Mouse (Mus musculus): ENCODE data around the gene Sapcd2.
A peak's percentile ranks its signal among the peaks of the same experiment; 100 is the strongest.

Gene Sapcd2

DNA sequence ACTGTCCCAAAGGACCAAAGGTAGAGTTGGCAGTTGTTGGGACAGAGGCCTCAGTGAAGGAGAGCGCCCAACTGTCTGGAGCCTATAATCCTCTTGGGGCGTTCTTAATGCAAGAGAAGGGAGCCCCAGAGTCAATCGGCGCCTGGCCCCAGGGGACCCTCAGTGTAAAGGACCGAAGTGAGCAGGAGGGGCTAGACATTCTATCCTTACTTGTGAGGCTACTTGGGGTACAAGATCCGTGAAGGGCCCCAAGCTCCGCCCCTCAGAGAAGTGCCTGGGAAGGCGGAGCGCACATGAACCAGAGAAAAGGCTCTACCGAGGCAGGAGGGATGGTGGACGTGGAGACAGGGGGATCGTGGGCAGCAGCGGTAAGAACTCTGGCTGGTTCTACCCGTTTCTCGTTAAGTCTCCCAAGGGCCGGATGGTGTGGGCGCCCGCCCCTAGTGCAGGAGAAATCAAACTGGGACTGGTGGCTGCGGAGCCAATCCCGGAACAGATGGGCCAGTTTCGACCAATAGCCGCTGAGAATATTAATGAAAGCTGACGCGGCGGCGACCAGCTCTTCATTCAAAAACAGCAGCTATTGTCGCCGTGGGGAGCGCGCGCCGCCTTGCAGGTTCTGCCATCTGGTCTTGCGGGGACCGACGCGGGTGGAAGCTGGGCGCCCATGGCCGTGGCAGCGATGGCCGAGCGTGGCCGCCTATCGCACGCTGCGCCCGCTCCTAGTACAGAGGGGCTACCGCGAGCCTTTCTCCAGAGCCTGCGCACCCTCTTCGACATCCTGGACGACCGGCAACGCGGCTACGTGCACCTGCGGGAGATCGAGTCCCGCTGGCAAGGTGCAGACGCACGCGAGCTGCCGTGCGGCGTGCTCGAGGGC, at the start of gene Sapcd2:
TSS of gene Sapcd2 (plus strand) at position 558 of the 880 bp plus-strand sequence.
- DNase-seq (ENCODE audit: low read depth, low spot score), result peak; percentile 93

DNA sequence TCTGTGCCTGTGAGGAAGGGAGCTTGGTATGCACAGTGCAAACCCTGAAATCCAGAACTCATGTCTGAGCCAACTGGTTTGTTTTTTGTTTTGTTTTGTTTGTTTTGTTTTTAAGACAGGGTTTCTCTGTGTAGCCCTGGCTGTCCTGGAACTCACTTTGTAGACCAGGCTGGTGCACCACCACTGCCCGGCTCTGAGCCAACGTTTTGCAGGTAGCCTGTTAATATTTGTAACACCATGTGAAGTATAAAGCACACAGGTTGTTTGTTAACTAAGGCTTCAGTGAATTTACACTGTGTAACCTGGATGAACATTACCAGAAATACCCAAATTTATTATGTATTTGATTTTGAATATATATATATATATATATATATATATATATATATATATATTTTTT, 46.1 kb upstream of the Sapcd2 start:
- DNase-seq (ENCODE audit: low read depth, low spot score), result no peak

DNA sequence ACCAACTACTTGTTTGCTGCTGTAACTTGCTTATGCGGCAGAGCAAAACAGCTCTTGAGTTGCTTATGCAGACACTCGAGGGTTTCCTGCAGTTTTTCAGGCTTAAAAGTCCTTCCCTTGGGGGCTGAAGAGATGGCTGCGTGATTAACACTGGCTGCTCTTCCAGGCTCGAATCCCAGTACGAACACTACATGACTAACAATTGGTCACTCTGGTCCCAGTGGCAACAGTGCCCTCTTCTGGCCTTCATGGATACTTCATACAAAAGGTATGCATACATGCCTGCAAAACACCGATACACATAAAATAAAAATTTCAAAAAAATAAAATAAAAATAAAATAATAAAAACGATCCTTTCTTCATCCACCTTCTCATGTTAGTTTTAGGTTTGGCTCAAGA, 43.7 kb upstream of the Sapcd2 start:
- DNase-seq (ENCODE audit: low read depth, low spot score), result peak; percentile 41

DNA sequence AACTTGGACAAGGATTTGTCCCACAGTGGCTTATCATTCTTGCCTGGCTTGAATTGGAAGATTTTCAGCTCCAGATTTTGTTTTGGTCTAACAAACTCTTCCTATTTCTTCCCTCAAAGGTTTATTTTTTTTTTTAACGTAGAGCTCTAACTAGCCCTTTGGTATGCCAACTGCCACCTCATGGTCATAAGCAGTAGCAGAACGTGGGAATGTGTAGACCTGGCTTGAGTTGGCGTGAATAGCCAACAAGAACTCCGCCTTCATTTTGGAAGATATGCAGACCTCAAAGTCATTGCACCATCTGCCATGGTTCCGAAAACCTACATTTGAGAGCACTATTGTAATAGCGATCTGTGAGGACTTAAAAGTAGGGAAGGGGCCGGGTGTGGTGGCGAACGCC, 40.7 kb upstream of the Sapcd2 start:
- DNase-seq (ENCODE audit: low read depth, low spot score), result no peak

DNA sequence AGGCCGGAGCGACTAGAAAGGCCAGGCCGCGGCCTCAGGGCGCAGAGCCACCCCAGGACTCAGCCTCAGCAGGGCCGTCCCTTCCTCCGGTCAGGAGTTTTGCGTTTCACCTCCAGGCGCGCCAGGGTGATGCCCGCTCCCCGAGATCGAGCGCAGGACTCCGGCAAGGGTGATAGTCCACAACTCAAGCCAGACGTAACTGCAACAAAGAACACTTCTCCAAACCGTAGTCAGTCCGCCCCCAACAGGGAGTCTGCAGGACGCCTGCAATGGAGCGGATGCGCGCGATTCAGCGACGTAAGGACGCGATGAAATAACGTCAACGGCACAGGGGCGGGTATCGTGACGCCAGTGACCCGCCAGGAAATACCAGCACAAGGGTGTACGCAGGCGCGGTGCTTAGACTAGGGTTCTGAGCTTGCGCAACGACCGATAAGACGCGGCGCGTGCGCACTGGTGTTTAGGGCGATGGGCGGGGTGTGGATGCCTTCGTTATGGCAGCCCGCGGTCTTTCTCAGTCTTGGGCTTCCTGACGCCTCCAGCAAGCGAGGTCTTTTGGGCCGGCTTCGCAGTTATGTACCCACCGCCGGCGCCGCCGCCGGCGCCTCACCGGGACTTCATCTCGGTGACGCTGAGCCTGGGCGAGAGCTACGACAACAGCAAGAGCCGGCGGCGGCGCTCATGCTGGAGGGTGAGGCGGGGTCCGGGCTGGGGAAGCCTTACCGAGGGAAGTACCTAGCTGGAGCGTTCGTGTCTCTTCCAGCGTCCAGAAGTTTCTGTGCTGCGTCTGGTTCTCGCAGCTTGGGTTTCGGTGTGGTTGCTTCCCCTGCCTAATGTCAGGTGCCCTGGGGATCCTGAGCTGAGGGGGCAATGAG, 39.6 kb upstream of the Sapcd2 start, which contains the start of gene Man1b1:
TSS of gene Man1b1 (plus strand) at position 53 of the 875 bp plus-strand sequence.
- peak; percentile 100 for DNase-seq (ENCODE audit: low read depth, low spot score)

DNA sequence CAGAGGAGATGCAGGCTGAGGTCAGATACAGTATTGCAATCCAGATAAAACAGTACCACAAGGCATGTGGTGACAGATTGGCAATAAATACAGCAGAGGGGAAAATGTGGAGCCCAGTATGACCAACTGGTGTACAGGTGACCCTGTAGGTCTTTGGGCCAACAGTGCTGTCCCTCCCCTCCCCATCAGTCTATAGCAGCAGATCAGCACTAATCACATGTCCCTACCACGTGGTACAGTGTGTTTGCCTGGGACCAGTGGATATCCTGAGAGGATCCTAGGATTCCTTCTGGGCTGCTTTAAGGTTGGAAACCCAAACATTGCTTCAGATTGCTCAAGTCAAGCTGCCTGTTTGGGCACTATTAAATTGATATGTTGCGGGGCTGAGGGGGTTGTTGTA, 38.6 kb upstream of the Sapcd2 start:
- no peak for DNase-seq (ENCODE audit: low read depth, low spot score)

DNA sequence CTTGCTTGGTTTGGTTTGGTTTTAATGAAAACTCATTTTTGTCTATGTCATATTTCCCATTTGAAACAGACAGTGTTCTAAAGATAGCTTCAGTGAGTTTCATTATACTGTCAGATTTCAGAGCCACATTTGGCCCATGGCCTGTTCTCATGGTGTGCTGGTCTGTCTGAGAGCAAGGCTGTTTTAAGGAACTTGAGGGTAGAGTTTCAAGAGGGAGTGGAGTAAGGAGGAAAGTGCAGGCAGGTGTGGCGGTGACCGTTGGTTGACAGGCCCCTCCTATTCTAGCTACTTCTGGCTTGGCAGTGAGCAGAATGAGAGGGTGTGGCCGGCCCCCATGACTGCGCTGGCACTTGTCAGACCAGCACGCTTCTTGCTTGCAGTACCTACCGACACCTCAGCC, 33.8 kb upstream of the Sapcd2 start:
- DNase-seq (ENCODE audit: low read depth, low spot score), result no peak

DNA sequence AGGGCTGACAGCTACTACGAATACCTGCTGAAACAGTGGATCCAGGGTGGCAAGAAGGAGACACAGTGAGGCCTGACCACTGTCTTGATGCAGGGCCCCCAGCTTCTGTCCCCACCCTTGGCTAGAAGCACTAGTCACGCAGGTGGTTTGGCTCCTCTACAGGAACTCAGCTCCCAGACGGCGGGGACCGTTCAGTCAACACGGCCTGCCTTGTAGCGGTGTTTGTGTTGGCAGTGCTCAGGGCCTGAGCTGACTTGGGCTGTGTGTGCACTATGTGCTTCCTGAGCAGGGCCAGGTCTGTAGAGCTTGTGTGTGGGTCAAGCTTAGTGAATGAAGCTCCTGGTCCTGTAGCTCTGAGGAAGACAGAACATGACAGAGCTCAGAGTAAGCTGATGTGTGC, 24.0 kb upstream of the Sapcd2 start:
- DNase-seq (ENCODE audit: low read depth, low spot score), result no peak

DNA sequence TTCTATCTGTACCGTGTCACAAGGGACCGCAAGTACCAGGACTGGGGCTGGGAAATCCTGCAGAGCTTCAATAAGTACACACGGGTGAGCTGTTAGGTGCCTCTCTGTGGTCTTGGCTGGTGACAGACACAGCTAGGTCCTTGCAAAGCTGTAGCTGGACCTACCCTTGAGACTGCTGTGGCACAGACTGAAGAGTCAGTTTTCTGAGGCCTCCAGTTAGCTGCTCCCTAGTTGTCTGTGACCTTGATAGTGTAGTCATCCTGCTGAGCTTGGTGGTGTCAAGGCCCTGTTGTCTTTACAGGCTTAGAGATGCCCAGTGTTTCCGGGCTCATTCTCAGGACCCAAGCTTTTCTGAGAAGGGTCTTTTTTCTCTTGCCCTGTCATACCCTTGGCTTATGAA, 22.6 kb upstream of the Sapcd2 start:
- no peak for DNase-seq (ENCODE audit: low read depth, low spot score)

DNA sequence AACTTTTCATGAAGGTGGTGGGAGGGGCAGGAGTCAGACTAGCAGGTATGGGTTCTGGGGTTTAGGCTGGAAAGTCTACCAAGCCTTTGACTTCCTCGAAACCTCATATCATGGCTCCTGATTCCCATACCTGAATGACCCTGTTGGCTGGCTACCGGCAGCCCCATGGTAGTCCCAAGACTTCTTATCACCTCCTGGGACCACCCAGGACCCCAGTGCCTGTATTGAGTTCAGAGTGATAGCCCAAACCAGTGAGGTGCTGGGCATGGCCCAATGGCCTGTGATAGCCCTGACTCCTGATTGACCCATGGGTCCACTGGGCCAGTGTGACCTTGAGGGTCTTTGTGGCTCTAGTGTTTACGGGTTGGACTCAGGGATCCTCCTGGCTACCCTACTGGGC, 21.4 kb upstream of the Sapcd2 start:
- no peak for DNase-seq (ENCODE audit: low read depth, low spot score)

DNA sequence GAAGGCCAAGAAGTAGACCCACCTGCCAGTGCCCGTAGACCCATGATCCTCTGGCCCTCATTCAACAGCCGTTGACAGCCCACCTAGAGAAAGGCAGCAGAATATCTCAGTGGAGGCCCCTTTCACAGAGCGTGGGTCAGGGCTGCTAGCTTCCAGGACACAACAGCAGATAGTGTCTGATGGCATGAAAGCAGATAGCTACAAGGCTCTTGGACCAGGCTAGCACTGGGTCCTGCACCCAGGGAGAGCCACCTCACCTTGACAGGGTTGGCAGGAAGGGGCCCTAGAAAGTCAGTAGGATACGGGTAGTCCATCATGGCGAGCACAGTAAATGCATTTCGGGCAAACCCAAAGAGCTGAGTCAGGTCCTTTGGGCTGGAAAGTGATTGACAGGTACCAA, 17.9 kb upstream of the Sapcd2 start:
- no peak for DNase-seq (ENCODE audit: low read depth, low spot score)

DNA sequence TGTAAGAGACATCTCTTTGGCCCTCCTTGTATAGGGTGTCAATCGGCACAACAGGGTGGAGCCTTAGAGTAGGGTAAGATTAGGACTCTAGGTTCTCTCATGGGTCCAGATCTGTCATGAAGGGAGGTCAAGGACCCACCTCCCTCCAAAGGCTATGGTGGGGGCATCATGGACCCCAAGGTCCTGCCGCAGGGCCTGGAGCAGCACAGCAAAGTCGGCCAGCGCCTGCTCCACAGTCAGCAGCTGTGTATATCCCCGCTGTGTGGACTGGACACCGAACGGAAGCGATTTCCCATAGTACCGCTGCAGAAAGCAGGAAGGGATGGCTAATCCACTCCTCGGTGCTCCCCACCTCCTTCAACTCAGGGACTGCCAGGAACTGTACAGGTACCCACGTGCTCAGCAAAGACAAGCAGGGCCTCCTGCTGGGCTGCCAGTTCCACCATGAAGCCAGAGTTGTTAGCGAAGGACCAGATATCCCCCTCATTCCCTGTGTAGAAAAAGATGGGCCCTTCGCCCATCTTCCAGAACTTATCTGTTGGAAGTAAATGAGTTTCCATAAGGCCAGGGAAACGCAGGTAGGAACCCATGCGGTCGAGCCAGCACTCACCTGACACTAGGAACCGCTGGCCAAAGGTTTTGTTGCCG, 16.6 kb upstream of the Sapcd2 start:
- DNase-seq (ENCODE audit: low read depth, low spot score), result no peak

DNA sequence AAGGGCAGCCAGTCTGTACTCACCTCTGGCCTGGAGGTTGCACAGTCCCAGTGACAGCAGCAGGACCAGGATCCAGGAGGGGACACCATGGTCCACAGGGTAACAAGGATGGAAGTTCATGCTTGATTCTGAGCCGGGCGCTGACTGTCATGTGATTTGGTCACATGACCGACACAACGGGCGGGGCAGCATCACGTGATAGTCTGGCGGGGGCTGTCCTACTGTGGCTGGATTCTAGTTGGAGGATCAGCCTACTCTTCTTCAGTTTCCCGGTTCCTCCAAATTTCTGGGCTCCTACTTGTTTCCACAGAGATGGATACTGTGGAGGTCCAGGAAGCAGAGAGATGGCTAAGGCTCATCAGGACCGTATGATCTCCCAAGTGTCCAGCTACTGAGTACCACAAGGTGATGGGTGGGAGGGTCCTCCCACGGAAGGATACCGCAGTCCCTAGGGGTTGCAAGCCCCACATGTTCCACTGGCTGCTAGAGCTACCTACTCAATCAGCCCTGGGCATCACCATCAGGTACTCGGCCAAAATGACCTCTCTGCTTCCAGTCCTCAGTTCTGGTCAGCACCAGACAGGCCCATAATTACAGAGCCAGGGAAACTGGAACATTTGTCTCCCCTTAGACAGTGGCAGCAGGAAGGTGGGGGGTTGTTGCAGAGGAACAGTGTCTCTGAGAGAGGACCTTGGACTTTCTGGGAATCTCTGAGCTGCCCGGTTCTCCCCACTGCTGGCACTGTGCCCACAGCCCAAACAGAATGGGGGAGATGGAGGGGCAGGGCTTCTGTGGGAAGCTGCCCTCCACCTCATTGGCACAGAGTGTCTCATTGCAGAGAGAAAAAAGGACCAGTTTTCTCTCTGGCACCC, 15.7 kb upstream of the Sapcd2 start, which contains the start of gene Dpp7:
TSS of gene Dpp7 (minus strand) at position 152 of the 872 bp plus-strand sequence.
- DNase-seq (ENCODE audit: low read depth, low spot score), result peak; percentile 89

DNA sequence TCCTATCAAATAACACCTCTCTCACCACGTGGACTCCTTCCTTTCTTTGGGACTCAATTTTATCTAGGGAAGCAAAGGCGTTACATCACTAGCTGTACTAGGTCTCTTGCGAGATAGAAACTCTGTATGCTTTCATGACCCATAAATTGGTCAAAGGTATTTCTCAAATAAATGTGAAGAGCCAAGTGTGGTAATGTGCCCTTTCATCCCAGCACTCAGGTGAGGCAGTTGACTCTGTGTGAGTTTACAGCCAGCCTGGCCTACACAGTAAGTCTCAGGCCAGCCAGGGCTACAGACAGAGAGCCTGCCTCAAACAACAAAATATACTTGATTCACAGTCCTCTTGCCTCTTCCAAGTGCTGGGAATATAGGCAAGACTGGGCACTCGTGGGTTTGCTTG, 12.3 kb upstream of the Sapcd2 start:
- no peak for DNase-seq (ENCODE audit: low read depth, low spot score)

DNA sequence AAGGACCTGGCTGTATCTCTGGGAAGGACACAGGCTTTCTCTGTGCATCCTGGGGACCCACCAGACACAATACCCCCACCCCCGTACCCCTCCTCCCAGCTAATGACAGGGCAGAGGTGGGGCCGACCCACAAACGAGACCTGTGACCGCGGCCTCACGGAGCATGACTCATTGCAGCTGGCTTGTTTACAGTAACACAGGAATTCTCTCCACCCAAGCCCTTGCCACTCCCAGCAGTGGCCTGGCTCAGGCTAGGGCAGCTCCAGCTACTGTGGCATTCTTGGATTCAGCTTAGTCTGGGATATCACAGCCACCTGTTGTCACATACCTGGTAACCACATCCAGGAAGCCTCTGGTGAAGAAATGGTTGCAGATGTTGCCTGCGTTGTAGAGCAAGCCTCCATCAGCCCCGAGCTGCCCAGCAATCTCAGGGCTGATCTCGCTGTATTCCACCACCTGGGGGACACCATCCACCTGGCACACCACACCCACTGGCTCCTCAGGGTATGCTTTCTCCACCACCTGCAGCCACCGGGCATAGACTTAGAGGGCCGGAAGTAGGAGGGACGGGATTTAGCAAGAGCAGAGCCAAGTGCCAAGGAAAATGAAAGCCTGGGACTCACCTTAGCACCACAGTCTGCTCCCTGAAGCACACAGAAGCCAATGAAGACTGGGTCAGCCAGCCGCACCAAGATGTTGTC, 8.5 kb upstream of the Sapcd2 start:
- no peak for DNase-seq (ENCODE audit: low read depth, low spot score)

DNA sequence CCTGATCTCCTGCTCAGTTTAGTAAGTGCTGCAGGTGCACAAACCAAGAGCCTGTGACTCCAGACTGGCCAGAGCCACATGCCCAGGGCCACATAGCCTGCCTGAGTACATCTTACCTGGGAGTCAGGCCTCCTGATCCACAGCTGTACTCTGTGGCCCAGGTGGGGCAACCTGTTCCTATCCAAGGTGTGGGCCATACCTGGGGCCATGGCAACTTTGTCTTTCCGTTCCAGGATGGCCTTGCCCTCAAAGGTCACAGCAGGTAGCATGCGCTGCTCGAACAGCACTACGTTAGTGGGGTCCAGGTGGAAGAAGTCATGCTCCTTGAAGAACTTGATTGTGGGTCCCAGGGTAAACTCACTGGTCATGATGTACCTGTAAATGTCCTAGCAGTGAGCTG, 7.8 kb upstream of the Sapcd2 start:
- no peak for DNase-seq (ENCODE audit: low read depth, low spot score)

DNA sequence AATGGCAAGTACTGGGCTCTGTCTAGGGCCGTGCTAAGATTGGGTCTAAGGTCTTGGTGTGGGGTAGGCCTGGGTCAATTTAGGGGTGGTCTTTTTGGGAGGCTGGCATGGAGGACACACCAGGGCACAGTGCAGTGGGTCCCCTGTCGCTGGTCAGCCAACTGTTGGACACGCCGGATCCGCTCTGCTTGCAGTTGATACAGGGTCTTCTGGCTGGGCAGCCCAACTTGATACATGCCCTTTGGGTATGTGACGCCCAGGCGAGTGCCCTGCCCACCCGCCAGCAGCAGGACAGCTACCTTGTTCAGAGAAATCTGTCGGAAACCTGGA, 7.4 kb upstream of the Sapcd2 start:
- no peak for DNase-seq (ENCODE audit: low read depth, low spot score)

DNA sequence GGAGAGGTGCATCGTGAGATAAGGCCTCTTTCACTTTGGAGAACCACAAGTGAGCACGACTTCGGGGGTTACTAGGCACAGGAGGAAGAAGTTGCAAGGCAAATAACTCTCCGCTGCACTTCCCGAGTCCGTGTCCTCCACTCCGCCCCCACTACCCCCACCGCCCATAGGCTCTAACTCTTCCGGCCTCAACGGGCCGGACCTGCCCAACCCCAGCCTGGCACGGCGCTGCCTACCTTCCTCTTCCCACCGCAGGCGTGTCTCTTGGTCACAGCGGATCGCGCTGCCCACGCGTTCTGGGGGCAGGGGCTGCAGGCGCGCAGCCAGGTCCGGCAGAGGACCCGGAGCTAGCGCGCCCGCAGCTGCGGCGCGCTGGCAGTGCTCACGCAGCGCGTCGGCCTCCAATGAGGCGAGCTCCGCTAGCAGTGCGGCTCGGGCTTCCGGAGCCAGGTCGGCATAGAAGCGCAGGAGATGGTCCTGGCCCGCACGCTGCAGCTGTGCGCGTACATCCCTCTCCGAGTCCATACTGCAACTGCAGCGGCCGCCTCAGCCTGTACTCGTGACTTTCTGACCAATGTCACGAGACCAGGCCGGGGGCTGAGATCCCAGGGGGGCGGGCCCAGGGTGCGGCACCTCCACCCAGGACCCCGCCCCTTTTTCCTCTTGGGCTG, 6.9 kb upstream of the Sapcd2 start, which contains the start of gene Uap1l1:
TSS of gene Uap1l1 (minus strand) at position 592 of the 671 bp plus-strand sequence.
- DNase-seq (ENCODE audit: low read depth, low spot score), result peak; percentile 66

DNA sequence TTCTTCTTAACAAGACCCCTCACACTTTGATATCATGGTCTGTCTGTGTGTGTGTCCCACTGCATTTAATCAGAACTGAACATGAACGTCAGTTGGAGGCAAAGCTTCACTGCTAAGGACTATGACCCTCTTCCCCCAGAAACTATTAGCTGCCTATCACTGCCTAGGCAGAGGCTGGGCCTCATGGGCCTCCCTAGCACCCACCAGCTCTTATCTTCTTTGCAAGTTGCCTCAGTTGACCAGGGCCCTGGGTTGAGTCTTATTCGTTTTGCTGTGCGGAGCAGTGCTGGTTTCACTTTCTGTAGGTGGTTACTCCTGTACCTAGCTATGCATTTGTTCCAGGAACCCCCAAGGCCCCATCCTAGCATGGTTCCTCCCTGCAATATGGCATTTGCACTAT, 2.1 kb upstream of the Sapcd2 start:
- DNase-seq (ENCODE audit: low read depth, low spot score), result no peak

Measured in mesoderm, embryonic 11.5 days (tissue).